Mouse (Mus musculus) forebrain, embryonic 14.5 days (tissue): ENCODE data around the gene Krtap10-4. TPM values are rescaled to one million over a fixed set of nuclear protein-coding genes. Genes with fewer than 3 reads are reported as not detected.

Experiments
- polyA plus RNA-seq: library from polyadenylated mRNA; unstranded; fragments of >200 nt; fragmentation: Nextera tagmentation; extraction: Ambion mirVana; gene quantifications from 2 replicates; pipeline ENCODE4 v1.2.1, GENCODE M21; 2014

Krtap10-4 gene
- polyA plus RNA-seq, 1 experiment from 2014 or later = not detected

Other genes starting within 250 kb of the Krtap10-4 start
- 74.1 and 85.5 TPM in 2 replicates for gene Pttg1ip, start 245.4 kb downstream of the Krtap10-4 start, polyA plus RNA-seq
- gene Sumo3, start 221.0 kb downstream of the Krtap10-4 start, polyA plus RNA-seq = 277 and 308 TPM in 2 replicates
- 1.7 and 16.2 TPM in 2 replicates for gene Gm49325, start 220.9 kb downstream of the Krtap10-4 start, polyA plus RNA-seq
- gene Ube2g2, start 204.8 kb downstream of the Krtap10-4 start, polyA plus RNA-seq = 72.6 and 73.6 TPM in 2 replicates
- gene Tspear, start 140.5 kb downstream of the Krtap10-4 start, polyA plus RNA-seq = 0.45 and 0.55 TPM in 2 replicates
- gene Gm19402, start 136.3 kb downstream of the Krtap10-4 start, polyA plus RNA-seq = not detected in 2 replicates
- gene Gm9508, start 129.9 kb downstream of the Krtap10-4 start, polyA plus RNA-seq = not detected in 2 replicates
- gene Gm10272, start 120.5 kb downstream of the Krtap10-4 start, polyA plus RNA-seq = not detected in 2 replicates
- gene Gm10024, start 115.6 kb downstream of the Krtap10-4 start, polyA plus RNA-seq = not detected in 2 replicates
- gene Gm10142, start 111.3 kb downstream of the Krtap10-4 start, polyA plus RNA-seq = not detected in 2 replicates
- not detected in 2 replicates for gene Krtap12-1, start 106.5 kb downstream of the Krtap10-4 start, polyA plus RNA-seq
- not detected in 2 replicates for gene Gm10100, start 100.6 kb downstream of the Krtap10-4 start, polyA plus RNA-seq
- not detected in 2 replicates for gene Gm18596, start 84.5 kb downstream of the Krtap10-4 start, polyA plus RNA-seq
- not detected in 2 replicates for gene Gm9736, start 75.7 kb downstream of the Krtap10-4 start, polyA plus RNA-seq
- gene Gm3233, start 67.4 kb downstream of the Krtap10-4 start, polyA plus RNA-seq = not detected in 2 replicates
- not detected in 2 replicates for gene Gm3238, start 55.8 kb downstream of the Krtap10-4 start, polyA plus RNA-seq
- not detected in 2 replicates for gene Gm7138, start 50.2 kb downstream of the Krtap10-4 start, polyA plus RNA-seq
- gene Gm3250, start 44.6 kb downstream of the Krtap10-4 start, polyA plus RNA-seq = not detected in 2 replicates
- gene Gm7137, start 38.9 kb downstream of the Krtap10-4 start, polyA plus RNA-seq = not detected in 2 replicates
- gene Gm9639, start 32.0 kb downstream of the Krtap10-4 start, polyA plus RNA-seq = not detected in 2 replicates
- not detected in 2 replicates for gene Gm19668, start 28.0 kb downstream of the Krtap10-4 start, polyA plus RNA-seq
- not detected in 2 replicates for gene Gm9507, start 15.3 kb downstream of the Krtap10-4 start, polyA plus RNA-seq
- gene Gm2696, start 12.4 kb downstream of the Krtap10-4 start, polyA plus RNA-seq = not detected in 2 replicates
- gene Krtap10-10, start 8.9 kb upstream of the Krtap10-4 start, polyA plus RNA-seq = not detected in 2 replicates
- not detected in 2 replicates for gene Gm36176, start 19.7 kb upstream of the Krtap10-4 start, polyA plus RNA-seq
- not detected in 2 replicates for gene Gm10318, start 25.8 kb upstream of the Krtap10-4 start, polyA plus RNA-seq
- gene Gm3285, start 34.9 kb upstream of the Krtap10-4 start, polyA plus RNA-seq = not detected in 2 replicates
- 6.4 and 8.4 TPM in 2 replicates for gene Lrrc3, start 75.4 kb upstream of the Krtap10-4 start, polyA plus RNA-seq
- 1.4 and 2.8 TPM in 2 replicates for gene Trpm2, start 143.5 kb upstream of the Krtap10-4 start, polyA plus RNA-seq
- 31.0 and 35.0 TPM in 2 replicates for gene 1810043G02Rik, start 151.4 kb upstream of the Krtap10-4 start, polyA plus RNA-seq
- 77.0 and 91.6 TPM in 2 replicates for gene Pfkl, start 183.0 kb upstream of the Krtap10-4 start, polyA plus RNA-seq
- not detected in 2 replicates for gene Dnmt3l, start 214.9 kb upstream of the Krtap10-4 start, polyA plus RNA-seq
- 0.07 and 0.14 TPM in 2 replicates for gene Aire, start 216.5 kb upstream of the Krtap10-4 start, polyA plus RNA-seq
- 0.47 and 0.60 TPM in 2 replicates for gene Icosl, start 242.2 kb upstream of the Krtap10-4 start, polyA plus RNA-seq